18 mouse cellular contexts compared by ENCODE assay signal in the genomic region with DNA sequence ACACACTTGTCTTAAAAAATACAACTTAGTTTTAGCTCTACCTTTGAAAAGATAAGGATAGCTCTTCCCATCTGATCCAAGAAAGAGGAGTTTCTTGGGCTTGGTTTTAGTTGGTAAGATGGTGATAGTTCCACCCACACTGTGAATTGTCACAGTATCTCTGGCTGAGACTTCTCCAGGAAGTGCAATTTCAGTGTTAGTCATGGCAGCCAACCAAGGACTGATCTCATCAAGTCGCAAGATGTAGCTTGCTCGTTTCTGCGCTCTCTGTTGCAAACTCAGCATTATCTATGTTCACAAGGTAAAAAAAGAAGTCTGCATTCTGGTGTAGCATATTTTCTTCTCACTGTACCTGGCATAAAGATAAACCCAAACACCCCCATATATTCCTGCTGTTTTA. TPM values are rescaled to one million over a fixed set of nuclear protein-coding genes. Genes with fewer than 3 reads are reported as not detected.
A peak's percentile ranks its signal among the peaks of the same experiment; 100 is the strongest.
DNase-seq lines count a peak whose midpoint lies in the region; ATAC-seq lines count a peak whose summit lies in the region.
"Had no signal": no experiment of that assay in that cellular context is flagged by ENCODE, and none has a peak within 500 bp of the region (broad histone marks: within the 10 kb centered on the region; RNA-seq: fewer than 3 reads in every experiment).

No protein-coding gene starts in this region.

- H3K4me1 ChIP-seq in limb, embryonic 10.5 days = no peaks in the 10 kb centered on the region
- no peaks in the 10 kb centered on the region for H3K4me1 ChIP-seq in hindbrain, embryonic 12.5 days
- H3K4me1 ChIP-seq: heart, embryonic 15.5 days; hindbrain, embryonic 15.5 days; neural tube, embryonic 13.5 days had no signal

- no peak overlapping the region for H3K4me2 ChIP-seq in hindbrain, embryonic 12.5 days (replicated peaks)
- H3K4me2 ChIP-seq: heart, embryonic 15.5 days; hindbrain, embryonic 15.5 days; neural tube, embryonic 13.5 days had no signal

- WGBS in limb, embryonic 10.5 days = 96% methylated on average over 3 of the region's 3 CpGs
- 95% methylated on average over 3 of the region's 3 CpGs for WGBS in hindbrain, embryonic 12.5 days

- peak; percentile 7 for DNase-seq in heart, adult 8-10 months (ENCODE audit: low spot score)
- DNase-seq in heart, adult 11 months = no peak
- peak; percentile 12 for DNase-seq in testis, postnatal 14 days (ENCODE audit: low spot score)
- no peak for DNase-seq in testis, postnatal 10 days (ENCODE audit: low spot score)
- peak; percentile 48 to 78 for DNase-seq in left cerebral cortex, adult 9 months (ENCODE audit: low spot score in 2 of 2)
- DNase-seq in liver = no peak
- DNase-seq in limb, embryonic 10.5 days (ENCODE audit: low spot score) = no peak
- DNase-seq: gastrocnemius, postnatal 10 days; kidney, adult 2 months; kidney, postnatal 36 days; lung, adult 18-20 months; thymus, adult 18-20 months had no signal

- no peaks in the 10 kb centered on the region for H3K27me3 ChIP-seq in limb, embryonic 10.5 days (ENCODE audit: low read depth, poor library complexity, severe bottlenecking)
- no peaks in the 10 kb centered on the region for H3K27me3 ChIP-seq in hindbrain, embryonic 12.5 days
- H3K27me3 ChIP-seq: heart, embryonic 15.5 days; hindbrain, embryonic 15.5 days; neural tube, embryonic 13.5 days had no signal

- H3K36me3 ChIP-seq in limb, embryonic 10.5 days = peaks cover 87% of the 10 kb centered on the region
- peaks cover 39% of the 10 kb centered on the region for H3K36me3 ChIP-seq in hindbrain, embryonic 12.5 days

- no peak overlapping the region for H3K27ac ChIP-seq in limb, embryonic 10.5 days
- no peak overlapping the region for H3K27ac ChIP-seq in hindbrain, embryonic 12.5 days
- H3K27ac ChIP-seq: heart, embryonic 15.5 days; hindbrain, embryonic 15.5 days; macrophage; neural tube, embryonic 13.5 days had no signal

- no peaks in the 10 kb centered on the region for H3K9me3 ChIP-seq in limb, embryonic 10.5 days (replicated peaks)
- no peaks in the 10 kb centered on the region for H3K9me3 ChIP-seq in hindbrain, embryonic 12.5 days (replicated peaks)
- H3K9me3 ChIP-seq: heart, embryonic 15.5 days; hindbrain, embryonic 15.5 days; neural tube, embryonic 13.5 days had no signal

- no peak overlapping the region for H3K4me3 ChIP-seq in limb, embryonic 10.5 days
- no peak overlapping the region for H3K4me3 ChIP-seq in hindbrain, embryonic 12.5 days
- H3K4me3 ChIP-seq: heart, embryonic 15.5 days; hindbrain, embryonic 15.5 days; neural tube, embryonic 13.5 days had no signal

- ATAC-seq in hindbrain, embryonic 12.5 days (ENCODE audit: low FRiP score) = no peak
- ATAC-seq: CD4-positive, CD25-positive, alpha-beta regulatory T cell, adult 4 months had no signal

- no peak overlapping the region for H3K9ac ChIP-seq in hindbrain, embryonic 12.5 days
- H3K9ac ChIP-seq: heart, embryonic 15.5 days; hindbrain, embryonic 15.5 days; neural tube, embryonic 13.5 days had no signal

RNA-seq across cellular contexts. Expression of gene Arl6ip1, which starts 30.7 kb away (rescaled TPM):
- total RNA-seq in heart, adult 8-10 months (2022) = 10 to 100 TPM; 23.2 to 25.6 (median 23.4) TPM
- polyA plus RNA-seq in limb, embryonic 10.5 days (2016; fragmentation: Nextera tagmentation; extraction: Ambion mirVana) = 375 and 392 TPM in 2 replicates
- polyA plus RNA-seq in hindbrain, embryonic 12.5 days (2016; fragmentation: Nextera tagmentation; extraction: Ambion mirVana) = 478 and 481 TPM in 2 replicates

RNA-seq across cellular contexts. Expression of gene Rps15a, which starts 44.1 kb away (rescaled TPM):
- total RNA-seq in heart, adult 8-10 months (2022) = 100 to 1,000 TPM; 436 to 548 (median 491) TPM
- polyA plus RNA-seq in limb, embryonic 10.5 days (2016; fragmentation: Nextera tagmentation; extraction: Ambion mirVana) = 688 and 731 TPM in 2 replicates
- 399 and 511 TPM in 2 replicates for polyA plus RNA-seq in hindbrain, embryonic 12.5 days (2016; fragmentation: Nextera tagmentation; extraction: Ambion mirVana)

Comparison
In these comparisons a context has a peak if more than half of its experiments do, and no peak if none do; other contexts are left out.
1. DNase-seq: peak in heart, adult 8-10 months (single experiment), testis, postnatal 14 days (single experiment) and left cerebral cortex, adult 9 months (2 of 2); none in heart, adult 11 months (single experiment), testis, postnatal 10 days (single experiment), liver (single experiment) and limb, embryonic 10.5 days (single experiment).